Comparison of ENCODE assay signal across 9 mouse cellular contexts in the genomic region with DNA sequence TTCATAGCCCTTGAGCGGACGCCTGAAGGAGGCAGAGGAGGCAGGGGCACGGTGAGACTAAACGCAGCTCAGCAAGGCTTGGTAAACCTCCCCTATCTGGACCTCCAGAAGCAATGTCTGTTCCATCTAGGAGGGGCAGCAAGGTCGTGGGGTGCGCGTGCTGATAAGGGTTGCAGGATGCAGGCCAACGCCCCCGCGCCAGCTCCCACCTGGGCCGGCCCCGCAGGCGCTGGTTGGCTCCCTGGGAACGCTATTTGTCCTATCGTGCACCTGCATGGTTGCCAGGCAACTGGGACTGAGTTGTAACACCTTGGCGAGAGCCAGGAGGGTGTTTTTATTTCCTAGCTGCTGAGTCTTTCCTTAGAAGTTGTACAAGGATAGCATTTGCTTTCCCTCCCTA. TPM values are rescaled to one million over a fixed set of nuclear protein-coding genes. Genes with fewer than 3 reads are reported as not detected.
DNase-seq lines count a peak whose midpoint lies in the region; ATAC-seq and TF ChIP-seq lines count a peak whose summit lies in the region.
"Had no signal": no experiment of that assay in that cellular context is flagged by ENCODE, and none has a peak within 500 bp of the region (broad histone marks: within the 10 kb centered on the region; RNA-seq: fewer than 3 reads in every experiment).

No protein-coding gene starts in this region.

- H3K4me3 ChIP-seq in hindbrain, embryonic 13.5 days, result peak overlapping the region; percentile 23
- no peak overlapping the region for H3K4me3 ChIP-seq in hindbrain, embryonic 10.5 days
- no peak overlapping the region for H3K4me3 ChIP-seq in lung, postnatal 0 days (ENCODE audit: low read depth, low read length)

- H3K4me1 ChIP-seq in hindbrain, embryonic 13.5 days (replicated peaks), result peaks cover 27% of the 10 kb centered on the region
- H3K4me1 ChIP-seq in hindbrain, embryonic 10.5 days (replicated peaks), result peaks cover 22% of the 10 kb centered on the region
- no peaks in the 10 kb centered on the region for H3K4me1 ChIP-seq in lung, postnatal 0 days (ENCODE audit: insufficient read depth, low read depth, low read length)

- no peaks in the 10 kb centered on the region for H3K36me3 ChIP-seq in hindbrain, embryonic 13.5 days
- H3K36me3 ChIP-seq in hindbrain, embryonic 10.5 days, result no peaks in the 10 kb centered on the region
- no peaks in the 10 kb centered on the region for H3K36me3 ChIP-seq in lung, postnatal 0 days (ENCODE audit: insufficient read depth, low read length)

- no peak for TF ChIP-seq CTCF in lung, postnatal 0 days (IDR thresholded peaks at IDR 0.05)

- peaks cover 36% of the 10 kb centered on the region for H3K27me3 ChIP-seq in hindbrain, embryonic 13.5 days
- H3K27me3 ChIP-seq in hindbrain, embryonic 10.5 days (ENCODE audit: insufficient read depth, poor library complexity, severe bottlenecking), result peaks cover 53% of the 10 kb centered on the region
- H3K27me3 ChIP-seq in lung, postnatal 0 days (replicated peaks; ENCODE audit: insufficient read depth, low read length), result no peaks in the 10 kb centered on the region
- H3K27me3 ChIP-seq: Patski had no signal

- ATAC-seq in hindbrain, embryonic 13.5 days (ENCODE audit: low FRiP score), result no peak
- ATAC-seq in lung, postnatal 0 days, result peak; percentile 43; the same call in 1 of the 2 replicates
- ATAC-seq: Patski had no signal

- intact Hi-C loops in gastrocnemius, postnatal 14 days (cut with DNase I; ENCODE audit: low total_unique reads), result loop anchor here (5.0 kb wide), 1 partner anchor 42 kb away; a partner anchor contains a TSS
- intact Hi-C loops in heart, postnatal 14 days (cut with DNase I), result no loop called here

- TF ChIP-seq EP300 in lung, postnatal 0 days (IDR thresholded peaks at IDR 0.05), result no peak

- peak overlapping the region; percentile 48 for H3K4me2 ChIP-seq in hindbrain, embryonic 13.5 days
- H3K4me2 ChIP-seq in lung, postnatal 0 days (replicated peaks; ENCODE audit: low read depth, low read length), result no peak overlapping the region

- peak overlapping the region; percentile 40; the same call in 1 of the 2 replicates for H3K9ac ChIP-seq in hindbrain, embryonic 13.5 days
- no peak overlapping the region for H3K9ac ChIP-seq in lung, postnatal 0 days (replicated peaks; ENCODE audit: low read depth)

- no peaks in the 10 kb centered on the region for H3K9me3 ChIP-seq in hindbrain, embryonic 13.5 days
- H3K9me3 ChIP-seq in hindbrain, embryonic 10.5 days, result no peaks in the 10 kb centered on the region
- no peaks in the 10 kb centered on the region for H3K9me3 ChIP-seq in lung, postnatal 0 days (ENCODE audit: low read length)

- DNase-seq in hindbrain, embryonic 10.5 days (ENCODE audit: low spot score), result no peak
- DNase-seq in c-Kit-negative CD71-positive TER-119-positive erythroid progenitor cells, embryonic 14.5 days (ENCODE audit: low read depth, low spot score), result peak; percentile 44
- peak; percentile 67 for DNase-seq in kidney, adult 11 months
- peak; percentile 64 for DNase-seq in lung, postnatal 0 days (ENCODE audit: low spot score)
- peak; percentile 64 for DNase-seq in testis, postnatal 10 days (ENCODE audit: low spot score)
- DNase-seq in gastrocnemius, postnatal 14 days, result no peak
- DNase-seq in heart, postnatal 14 days, result no peak

- H3K27ac ChIP-seq in hindbrain, embryonic 13.5 days, result no peak overlapping the region
- H3K27ac ChIP-seq in hindbrain, embryonic 10.5 days, result no peak overlapping the region
- H3K27ac ChIP-seq in lung, postnatal 0 days (ENCODE audit: low read length), result no peak overlapping the region

- 12% methylated on average over 16 of the region's 16 CpGs for WGBS in hindbrain, embryonic 13.5 days
- 14% methylated on average over 16 of the region's 16 CpGs for WGBS in hindbrain, embryonic 10.5 days
- 7% methylated on average over 16 of the region's 16 CpGs for WGBS in lung, postnatal 0 days

RNA-seq across cellular contexts. Expression of a gene that starts 41.2 kb away (rescaled TPM):
- 6.2 and 8.0 TPM in 2 replicates for polyA plus RNA-seq in hindbrain, embryonic 13.5 days (2015; fragmentation: Nextera tagmentation; extraction: Ambion mirVana)
- 2.5 and 2.8 TPM in 2 replicates for polyA plus RNA-seq in hindbrain, embryonic 10.5 days (2016; fragmentation: Nextera tagmentation; extraction: Ambion mirVana)
- polyA plus RNA-seq in lung, postnatal 0 days (2015; fragmentation: Nextera tagmentation; extraction: Ambion mirVana), result 3.6 and 4.3 TPM in 2 replicates
- total RNA-seq in gastrocnemius, postnatal 14 days (2021), result 1 to 10 TPM; 2.1 to 3.0 TPM
- 10 to 100 TPM; 10.6 to 13.2 TPM for total RNA-seq in heart, postnatal 14 days (2021)

RNA-seq across cellular contexts. Expression of a gene that starts 43.7 kb away (rescaled TPM):
- polyA plus RNA-seq in hindbrain, embryonic 13.5 days (2015; fragmentation: Nextera tagmentation; extraction: Ambion mirVana), result 14.4 and 15.5 TPM in 2 replicates
- 23.2 and 24.2 TPM in 2 replicates for polyA plus RNA-seq in hindbrain, embryonic 10.5 days (2016; fragmentation: Nextera tagmentation; extraction: Ambion mirVana)
- 11.3 and 14.8 TPM in 2 replicates for polyA plus RNA-seq in lung, postnatal 0 days (2015; fragmentation: Nextera tagmentation; extraction: Ambion mirVana)
- total RNA-seq in gastrocnemius, postnatal 14 days (2021), result 1 to 10 TPM; 6.6 to 6.9 TPM
- 1 to 10 TPM; 9.9 TPM for total RNA-seq in heart, postnatal 14 days (2021)

RNA-seq across cellular contexts. Expression of a gene that starts 56.1 kb away (rescaled TPM):
- 17.0 and 18.2 TPM in 2 replicates for polyA plus RNA-seq in hindbrain, embryonic 13.5 days (2015; fragmentation: Nextera tagmentation; extraction: Ambion mirVana)
- 27.6 and 33.1 TPM in 2 replicates for polyA plus RNA-seq in hindbrain, embryonic 10.5 days (2016; fragmentation: Nextera tagmentation; extraction: Ambion mirVana)
- 19.7 and 22.0 TPM in 2 replicates for polyA plus RNA-seq in lung, postnatal 0 days (2015; fragmentation: Nextera tagmentation; extraction: Ambion mirVana)
- 1 to 10 TPM; 3.6 to 4.1 TPM for total RNA-seq in gastrocnemius, postnatal 14 days (2021)
- 1 to 10 TPM; 7.1 TPM for total RNA-seq in heart, postnatal 14 days (2021)

Comparison
In these comparisons a context has a peak if more than half of its experiments do, and no peak if none do; other contexts are left out.
1. DNase-seq: peak in c-Kit-negative CD71-positive TER-119-positive erythroid progenitor cells, embryonic 14.5 days (single experiment), kidney, adult 11 months (single experiment), lung, postnatal 0 days (single experiment) and testis, postnatal 10 days (single experiment); none in hindbrain, embryonic 10.5 days (single experiment), gastrocnemius, postnatal 14 days (single experiment) and heart, postnatal 14 days (0 of 2).